Mouse (Mus musculus) myocyte (in vitro differentiated cells): Measurements from ENCODE around the gene Slc25a45. TPM values are rescaled to one million over a fixed set of nuclear protein-coding genes. Genes with fewer than 3 reads are reported as not detected.

Experiments
- H3K27me3 ChIP-seq: one replicate; pipeline ENCODE4 v1.6.1; 2011; ENCODE audit not compliant: control insufficient read depth, insufficient read depth, insufficient read length
- H3K36me3 ChIP-seq: one replicate; pipeline ENCODE4 v1.6.1; 2011; ENCODE audit not compliant: control insufficient read depth, insufficient read depth
- H3K4me2 ChIP-seq: one replicate; pipeline ENCODE4 v1.6.1; 2011; ENCODE audit warnings: low read depth, control low read depth
- H3K4me3 ChIP-seq: one replicate; pipeline ENCODE4 v1.5.1; 2011; ENCODE audit warnings: mild to moderate bottlenecking, control low read depth, moderate library complexity
- H3K79me2 ChIP-seq: one replicate; pipeline ENCODE4 v1.6.1; 2011; ENCODE audit not compliant: control insufficient read depth, insufficient read depth
- H3ac ChIP-seq: one replicate; pipeline ENCODE4 v1.6.1; 2011; ENCODE audit not compliant: control insufficient read depth, insufficient read length
- CEBPB ChIP-seq: IDR thresholded peaks from 2 replicates; pipeline ENCODE4 v1.6.1; 2011; ENCODE audit warnings: mild to moderate bottlenecking, moderate library complexity; ENCODE audit not compliant: poor library complexity, insufficient read depth, severe bottlenecking
- E2F4 ChIP-seq: IDR thresholded peaks from one replicate; pipeline ENCODE4 v1.6.1; 2011; ENCODE audit warnings: mild to moderate bottlenecking, control low read depth, moderate library complexity; ENCODE audit not compliant: insufficient read depth
- MAX ChIP-seq: IDR thresholded peaks from one replicate; pipeline ENCODE4 v1.6.1; 2011; ENCODE audit warnings: low read depth, mild to moderate bottlenecking, control low read depth
- MYOD1 ChIP-seq, 3 experiments: IDR thresholded peaks; one replicate each; pipeline ENCODE4 v1.6.1; 2011; ENCODE audit warnings: control low read depth in 2 of 3, low read depth in 2 of 3, mild to moderate bottlenecking in 2 of 3, moderate library complexity in 1 of 3; ENCODE audit not compliant: insufficient read length in 2 of 3, control insufficient read depth in 1 of 3
- MYOG ChIP-seq, 3 experiments: IDR thresholded peaks; one replicate each; pipeline ENCODE4 v1.6.1; 2011; ENCODE audit warnings: control low read depth in 2 of 3, low read depth in 2 of 3, mild to moderate bottlenecking in 2 of 3; ENCODE audit not compliant: insufficient read length in 2 of 3, control insufficient read depth in 1 of 3, insufficient read depth in 1 of 3
- POLR2A ChIP-seq: IDR thresholded peaks from one replicate; pipeline ENCODE4 v1.6.1; 2011; ENCODE audit warnings: low read depth, mild to moderate bottlenecking, control low read depth, moderate library complexity; ENCODE audit not compliant: insufficient read length
- POLR2AphosphoS2 ChIP-seq: IDR thresholded peaks from one replicate; pipeline ENCODE4 v1.6.1; 2011; ENCODE audit warnings: low read depth, control low read depth; ENCODE audit not compliant: insufficient read length
- REST ChIP-seq: IDR thresholded peaks from one replicate; pipeline ENCODE4 v1.6.1; 2011; ENCODE audit warnings: mild to moderate bottlenecking, control low read depth, moderate library complexity; ENCODE audit not compliant: insufficient read depth, insufficient read length
- SRF ChIP-seq: IDR thresholded peaks from one replicate; pipeline ENCODE4 v1.6.1; 2011; ENCODE audit warnings: low read depth; ENCODE audit not compliant: control insufficient read depth, insufficient read length
- TCF12 ChIP-seq: IDR thresholded peaks from one replicate; pipeline ENCODE4 v1.6.1; 2011; ENCODE audit warnings: mild to moderate bottlenecking, control low read depth; ENCODE audit not compliant: poor library complexity, insufficient read depth, severe bottlenecking
- TCF3 ChIP-seq: IDR thresholded peaks from one replicate; pipeline ENCODE4 v1.6.1; 2011; ENCODE audit warnings: low read depth, control low read depth; ENCODE audit not compliant: insufficient read length
- USF1 ChIP-seq: IDR thresholded peaks from one replicate; pipeline ENCODE4 v1.6.1; 2011; ENCODE audit warnings: low read depth, mild to moderate bottlenecking, control low read depth, moderate library complexity
- polyA plus RNA-seq: library from polyadenylated mRNA; unstranded; fragments of >200 nt; fragmentation: generic; extraction: Trizol; gene quantifications from one replicate; pipeline ENCODE4 v1.2.1, GENCODE M21; 2012; ENCODE audit warnings: missing spikeins

The Slc25a45 gene
- polyA plus RNA-seq, 1 experiment, result 5.2 TPM

- Histone ChIP-seq H3K4me2 (no peak overlapping the region), H3K36me3 (no peaks in the 10 kb centered on the region), H3K79me2 (no peaks in the 10 kb centered on the region), H3K4me3 (no peak overlapping the region), H3ac (no peak overlapping the region), H3K27me3 (no peaks in the 10 kb centered on the region)
- no peak for TF ChIP-seq POLR2A
- no peak for TF ChIP-seq MAX
- no peak for TF ChIP-seq TCF12
- no peak for TF ChIP-seq CEBPB
- TF ChIP-seq MYOG (IDR thresholded peaks at IDR 0.05; ENCODE audit: control insufficient read depth in 1 of 3, insufficient read depth in 1 of 3, insufficient read length in 2 of 3, low read depth in 2 of 3), result no peak
- no peak for TF ChIP-seq MYOD1 (IDR thresholded peaks at IDR 0.05; ENCODE audit: control insufficient read depth in 1 of 3, insufficient read length in 2 of 3, low read depth in 2 of 3)
- no peak for TF ChIP-seq POLR2AphosphoS2
- TF ChIP-seq SRF, result no peak
- TF ChIP-seq USF1, result no peak
- no peak for TF ChIP-seq REST
- no peak for TF ChIP-seq TCF3
- TF ChIP-seq E2F4, result no peak
These were observed 50.9 kb downstream of the Slc25a45 start for GRCm38 (mm10) chr19:5928546-5928945.

- TF ChIP-seq MAX, result no peak
- TF ChIP-seq MYOD1 (IDR thresholded peaks at IDR 0.05; ENCODE audit: control insufficient read depth in 1 of 3, insufficient read length in 2 of 3, low read depth in 2 of 3), result no peak
- no peak for TF ChIP-seq CEBPB
- TF ChIP-seq POLR2AphosphoS2, result no peak
- TF ChIP-seq SRF, result no peak
- no peak for TF ChIP-seq TCF12
- TF ChIP-seq E2F4, result no peak
- no peak for TF ChIP-seq USF1
- no peak for TF ChIP-seq TCF3
- TF ChIP-seq REST, result no peak
- no peak for TF ChIP-seq MYOG (IDR thresholded peaks at IDR 0.05; ENCODE audit: control insufficient read depth in 1 of 3, insufficient read depth in 1 of 3, insufficient read length in 2 of 3, low read depth in 2 of 3)
- no peak for TF ChIP-seq POLR2A
These were observed 52.3 kb downstream of the Slc25a45 start for GRCm38 (mm10) chr19:5929634-5930596.

GRCm38 (mm10) chr19:5935266-5935665 lies 57.7 kb downstream of the Slc25a45 start:
- Histone ChIP-seq H3K4me2 (peak overlapping the region; percentile 52), H3K79me2 (no peaks in the 10 kb centered on the region), H3K27me3 (no peaks in the 10 kb centered on the region), H3ac (no peak overlapping the region), H3K36me3 (no peaks in the 10 kb centered on the region), H3K4me3 (no peak overlapping the region)
- TF ChIP-seq MYOG (IDR thresholded peaks at IDR 0.05; ENCODE audit: control insufficient read depth in 1 of 3, insufficient read depth in 1 of 3, insufficient read length in 2 of 3, low read depth in 2 of 3) (peak; percentile 84 to 99 (median 97)), MAX (no peak), TCF12 (peak; percentile 92), SRF (no peak), TCF3 (peak; percentile 86), MYOD1 (IDR thresholded peaks at IDR 0.05; ENCODE audit: control insufficient read depth in 1 of 3, insufficient read length in 2 of 3, low read depth in 2 of 3) (peak; percentile 69 to 96 (median 94)), E2F4 (no peak), POLR2AphosphoS2 (peak; percentile 23), USF1 (no peak), CEBPB (no peak), REST (no peak), POLR2A (peak; percentile 70)

More at GRCm38 (mm10) chr19:5929634-5930596, 52.3 kb downstream of the Slc25a45 start:
- no peak overlapping the region for H3K4me2 ChIP-seq
- H3K4me3 ChIP-seq, result no peak overlapping the region
- no peaks in the 10 kb centered on the region for H3K36me3 ChIP-seq
- no peaks in the 10 kb centered on the region for H3K79me2 ChIP-seq
- H3ac ChIP-seq, result no peak overlapping the region
- H3K27me3 ChIP-seq, result no peaks in the 10 kb centered on the region

Other genes starting within 250 kb of the Slc25a45 start
- gene Rela, start 240.3 kb upstream of the Slc25a45 start, polyA plus RNA-seq, result 58.0 TPM
- 14.4 TPM for gene Sipa1, start 214.1 kb upstream of the Slc25a45 start, polyA plus RNA-seq
- gene Map3k11, start 189.1 kb upstream of the Slc25a45 start, polyA plus RNA-seq, result 19.0 TPM
- gene Pcnx3, start 188.9 kb upstream of the Slc25a45 start, polyA plus RNA-seq, result 34.9 TPM
- 0.12 TPM for gene Kcnk7, start 173.4 kb upstream of the Slc25a45 start, polyA plus RNA-seq
- gene Ehbp1l1, start 151.5 kb upstream of the Slc25a45 start, polyA plus RNA-seq, result 97.4 TPM
- gene Fam89b, start 148.2 kb upstream of the Slc25a45 start, polyA plus RNA-seq, result 77.4 TPM
- gene Ltbp3, start 136.9 kb upstream of the Slc25a45 start, polyA plus RNA-seq, result 100 TPM
- 73.5 TPM for gene Scyl1, start 106.4 kb upstream of the Slc25a45 start, polyA plus RNA-seq
- gene Frmd8, start 2.5 kb upstream of the Slc25a45 start, polyA plus RNA-seq, result 22.3 TPM
- 0.31 TPM for gene Tigd3, start 16.3 kb downstream of the Slc25a45 start, polyA plus RNA-seq
- gene Dpf2, start 35.2 kb downstream of the Slc25a45 start, polyA plus RNA-seq, result 78.5 TPM
- gene Cdc42ep2, start 47.0 kb downstream of the Slc25a45 start, polyA plus RNA-seq, result 16.2 TPM
- gene Pola2, start 86.4 kb downstream of the Slc25a45 start, polyA plus RNA-seq, result 11.9 TPM
- not detected for gene Slc22a20, start 108.3 kb downstream of the Slc25a45 start, polyA plus RNA-seq
- 110 TPM for gene Capn1, start 138.1 kb downstream of the Slc25a45 start, polyA plus RNA-seq
- 24.3 TPM for gene Syvn1, start 168.8 kb downstream of the Slc25a45 start, polyA plus RNA-seq
- gene Mrpl49, start 180.0 kb downstream of the Slc25a45 start, polyA plus RNA-seq, result 43.0 TPM
- 2,772 TPM for gene Fau, start 180.0 kb downstream of the Slc25a45 start, polyA plus RNA-seq
- 44.3 TPM for gene Znhit2, start 183.4 kb downstream of the Slc25a45 start, polyA plus RNA-seq
- 37.1 TPM for gene Tm7sf2, start 190.6 kb downstream of the Slc25a45 start, polyA plus RNA-seq
- 49.1 TPM for gene Vps51, start 199.4 kb downstream of the Slc25a45 start, polyA plus RNA-seq
- 0.13 TPM for gene Tmem262, start 202.2 kb downstream of the Slc25a45 start, polyA plus RNA-seq
- 0.26 TPM for gene Gm28374, start 204.4 kb downstream of the Slc25a45 start, polyA plus RNA-seq
- gene Zfpl1, start 207.1 kb downstream of the Slc25a45 start, polyA plus RNA-seq, result 68.5 TPM
- gene Cdca5, start 207.2 kb downstream of the Slc25a45 start, polyA plus RNA-seq, result 7.7 TPM
- gene AC131692.1, start 216.6 kb downstream of the Slc25a45 start, polyA plus RNA-seq, result 0.07 TPM
- gene Naaladl1, start 228.0 kb downstream of the Slc25a45 start, polyA plus RNA-seq, result 0.11 TPM
- 27.5 TPM for gene Sac3d1, start 240.8 kb downstream of the Slc25a45 start, polyA plus RNA-seq